Mouse (Mus musculus): Measurements from ENCODE around the gene Hcar1.

- no peak for TF ChIP-seq CTCF (IDR thresholded peaks at IDR 0.05; ENCODE audit: low read depth)
- no peak for TF ChIP-seq EP300 (IDR thresholded peaks at IDR 0.05; ENCODE audit: low read depth)
Measured at GRCm38 (mm10) chr5:123869615-123870014, 10.2 kb downstream of the Hcar1 start.

All from liver, embryonic 14.5 days (tissue).